Mouse (Mus musculus) retina, adult 2 months (tissue): ENCODE measurements around the gene Rnaseh2a.

Source experiments
- DNase-seq: peaks from one replicate; pipeline ENCODE4 v3.0.0-alpha.2; 2012; ENCODE audit warnings: low read depth, low spot score

Gene Rnaseh2a

GRCm38 (mm10) chr8:84984294-84985048 lies 14.9 kb upstream of the Rnaseh2a start:
- DNase-seq, result no peak

- no peak for DNase-seq
Observed at GRCm38 (mm10) chr8:84982499-84983011, 13.0 kb upstream of the Rnaseh2a start.

GRCm38 (mm10) chr8:84981644-84982498 lies 12.3 kb upstream of the Rnaseh2a start:
- no peak for DNase-seq

- no peak for DNase-seq
Observed at GRCm38 (mm10) chr8:84980622-84981358, 11.2 kb upstream of the Rnaseh2a start.

GRCm38 (mm10) chr8:84979599-84980421 lies 10.2 kb upstream of the Rnaseh2a start:
- DNase-seq, result no peak

- peak; percentile 87 for DNase-seq
Observed at GRCm38 (mm10) chr8:84978248-84978940, 8.8 kb upstream of the Rnaseh2a start, which contains the start of gene Junb. Gene Junb (minus strand): TSS chr8:84978718.

- DNase-seq, result no peak
Observed at GRCm38 (mm10) chr8:84977435-84978247, 8.1 kb upstream of the Rnaseh2a start.

- DNase-seq, result no peak
Observed at GRCm38 (mm10) chr8:84976763-84977434, 7.3 kb upstream of the Rnaseh2a start.

GRCm38 (mm10) chr8:84976031-84976762 lies 6.6 kb upstream of the Rnaseh2a start:
- DNase-seq, result no peak

GRCm38 (mm10) chr8:84975434-84975833 lies 5.9 kb upstream of the Rnaseh2a start:
- no peak for DNase-seq

- no peak for DNase-seq
Observed at GRCm38 (mm10) chr8:84974543-84975142, 5.1 kb upstream of the Rnaseh2a start.

GRCm38 (mm10) chr8:84973803-84974542 lies 4.4 kb upstream of the Rnaseh2a start:
- no peak for DNase-seq

- DNase-seq, result no peak
Observed at GRCm38 (mm10) chr8:84973079-84973478, 3.5 kb upstream of the Rnaseh2a start.

GRCm38 (mm10) chr8:84970913-84971312 lies 1.3 kb upstream of the Rnaseh2a start:
- no peak for DNase-seq

GRCm38 (mm10) chr8:84970135-84970790 lies 696 bp upstream of the Rnaseh2a start:
- DNase-seq, result no peak

- no peak for DNase-seq
Observed at GRCm38 (mm10) chr8:84968650-84969049, 917 bp downstream of the Rnaseh2a start.
